Mouse (Mus musculus): ENCODE measurements around the gene Gm49776.

The Gm49776 gene

DNA sequence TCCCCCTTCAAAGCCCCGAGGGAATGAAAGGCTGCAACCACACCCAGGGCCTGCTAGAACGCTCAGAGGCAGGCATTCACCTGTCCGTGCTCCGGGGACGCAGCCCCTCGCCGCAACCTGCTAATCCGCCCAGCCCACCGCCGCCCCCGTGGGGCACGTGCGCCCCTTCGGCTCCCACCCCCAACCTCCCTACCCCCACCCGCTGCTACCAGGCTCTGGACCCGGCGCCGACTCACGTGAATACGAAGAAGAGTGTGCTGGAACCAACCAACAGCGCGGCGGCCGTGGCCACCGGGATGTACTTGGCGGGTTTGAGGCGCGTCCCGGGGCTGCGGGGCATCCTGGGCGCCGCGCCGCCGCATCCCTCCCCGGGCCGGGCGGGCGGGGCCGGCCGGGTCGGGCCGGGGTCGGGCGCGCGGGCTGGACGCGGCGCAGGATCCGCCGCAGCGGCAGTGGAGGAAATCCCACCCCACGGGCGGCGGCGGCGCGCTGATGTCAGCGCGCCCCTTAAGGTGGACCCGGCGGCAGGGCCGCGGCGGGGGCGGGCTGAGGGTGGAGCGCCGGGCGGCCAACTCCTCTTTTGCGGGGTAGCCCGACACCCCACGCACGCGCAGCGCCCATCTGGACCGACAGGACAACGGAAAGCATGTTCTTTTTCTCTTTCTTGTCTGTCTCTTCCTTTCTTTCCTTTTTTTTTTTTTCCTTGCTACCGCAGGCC, 23.3 kb downstream of the Gm49776 start, which contains the start of gene Zdhhc8:
TSS of gene Zdhhc8 (minus strand) at position 466 of the 718 bp plus-strand sequence.
- DNase-seq (ENCODE audit: low read depth, low spot score), result peak; percentile 68

DNA sequence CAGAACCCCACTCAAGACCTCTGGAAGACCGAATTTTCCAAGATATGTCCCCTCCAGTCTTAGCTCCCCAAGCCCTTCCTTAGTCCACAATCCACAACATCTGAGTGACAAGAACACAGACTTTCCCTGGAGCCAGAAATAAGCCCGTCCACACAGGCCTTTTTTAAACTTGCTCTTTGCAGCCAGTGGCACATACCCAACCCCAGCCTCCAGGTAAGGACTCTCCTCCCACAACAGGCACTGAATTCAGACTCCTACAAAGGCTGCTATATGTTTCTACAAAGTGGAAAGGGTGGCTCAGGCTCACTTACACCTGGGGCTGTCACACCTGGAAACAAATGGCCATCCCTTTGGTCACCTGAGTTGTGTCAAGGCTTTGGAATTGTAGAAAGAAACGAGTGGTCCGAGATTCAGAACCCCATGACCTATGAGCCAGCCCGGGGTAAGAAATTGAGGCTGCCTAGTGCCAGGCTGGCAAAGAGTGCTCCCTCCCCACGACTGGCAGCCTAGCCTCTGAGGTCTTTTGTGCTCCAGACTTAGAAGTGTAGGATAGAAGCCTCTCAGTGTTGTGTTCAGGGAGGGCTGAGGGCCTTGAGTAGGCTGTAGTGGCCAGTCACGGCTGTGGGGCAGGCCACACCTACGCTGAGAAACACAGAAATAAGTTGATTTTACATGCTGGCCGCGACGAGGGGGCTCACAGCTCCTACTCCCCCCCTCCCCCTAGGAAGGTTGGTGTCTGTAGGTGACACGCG, 24.0 kb downstream of the Gm49776 start:
- DNase-seq (ENCODE audit: low read depth, low spot score), result no peak

DNA sequence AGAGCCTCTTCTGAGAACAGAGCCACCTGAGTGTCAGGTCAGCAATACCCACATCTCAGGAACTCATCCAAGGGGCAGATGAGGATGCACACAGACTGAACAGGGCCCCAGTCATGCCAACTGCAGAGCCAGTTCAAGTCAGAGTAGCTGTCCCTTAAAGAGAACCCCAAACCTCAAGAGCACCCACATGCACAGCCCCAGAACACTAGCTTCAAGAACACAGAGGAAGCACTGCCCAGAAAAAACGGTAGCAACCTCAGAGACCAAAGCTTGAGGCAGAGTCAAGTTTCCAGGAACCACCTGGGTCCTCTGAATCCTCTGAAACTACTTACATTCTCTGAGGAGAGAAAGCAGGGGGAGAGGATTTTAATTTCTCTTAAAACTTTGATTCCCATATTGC, 24.7 kb downstream of the Gm49776 start:
- DNase-seq (ENCODE audit: low read depth, low spot score), result no peak

DNA sequence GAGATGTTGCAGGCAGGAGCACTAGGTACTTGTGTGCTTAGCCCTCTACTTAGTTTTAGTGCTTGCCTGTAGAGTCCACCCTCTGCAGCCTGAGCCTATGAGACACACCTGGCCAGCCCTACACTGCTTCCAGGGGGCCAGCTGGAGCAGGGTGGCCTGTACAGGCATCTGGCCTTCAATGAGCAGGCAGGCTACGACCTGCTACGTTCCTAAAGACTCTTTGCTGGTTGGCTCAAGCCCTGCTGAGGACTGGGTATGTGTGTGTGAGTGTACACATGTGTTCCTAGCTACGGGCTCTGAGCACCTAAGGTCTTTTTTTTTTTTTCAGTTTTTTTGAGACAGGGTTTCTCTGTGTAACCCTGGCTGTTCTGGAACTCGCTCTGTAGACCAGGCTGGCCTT, 26.7 kb downstream of the Gm49776 start:
- DNase-seq (ENCODE audit: low read depth, low spot score), result no peak

DNA sequence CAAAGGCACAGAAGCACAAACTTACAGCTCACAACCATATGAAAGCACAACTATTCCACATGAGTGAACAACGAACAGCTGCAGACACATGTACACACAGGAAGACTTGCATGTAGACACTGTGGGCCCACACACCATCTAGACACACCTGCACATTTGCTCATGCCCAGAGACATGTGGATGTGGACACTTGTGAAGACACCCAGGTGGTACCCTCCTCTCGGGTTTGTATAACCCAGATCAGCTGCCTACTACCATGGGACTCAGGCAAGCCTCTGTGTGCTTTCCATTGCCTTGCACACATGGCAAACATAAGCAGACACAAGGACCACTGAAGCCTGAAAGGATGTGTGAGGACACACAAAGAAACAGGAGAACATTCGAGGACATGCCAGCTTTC, 27.1 kb downstream of the Gm49776 start:
- DNase-seq (ENCODE audit: low read depth, low spot score), result no peak

DNA sequence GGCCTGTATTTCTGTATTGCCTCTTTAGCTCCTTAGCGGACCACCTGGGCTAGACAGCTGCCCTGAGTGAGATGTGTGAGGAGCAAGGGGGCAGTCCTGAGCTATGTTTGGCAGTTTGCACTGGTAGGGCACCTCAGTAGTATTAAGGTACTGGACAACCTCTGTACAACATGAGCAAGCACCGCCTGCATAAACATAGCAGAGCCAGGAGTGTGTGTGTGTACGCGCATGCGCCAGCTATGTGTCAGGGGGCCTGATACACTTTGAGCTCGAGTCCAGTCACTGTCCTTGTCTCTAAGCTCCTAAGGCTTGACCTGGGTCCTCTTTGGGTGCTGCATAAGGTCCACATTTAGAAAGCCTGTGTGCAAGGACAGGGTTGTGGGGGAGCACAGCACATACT, 27.5 kb downstream of the Gm49776 start:
- DNase-seq (ENCODE audit: low read depth, low spot score), result no peak

DNA sequence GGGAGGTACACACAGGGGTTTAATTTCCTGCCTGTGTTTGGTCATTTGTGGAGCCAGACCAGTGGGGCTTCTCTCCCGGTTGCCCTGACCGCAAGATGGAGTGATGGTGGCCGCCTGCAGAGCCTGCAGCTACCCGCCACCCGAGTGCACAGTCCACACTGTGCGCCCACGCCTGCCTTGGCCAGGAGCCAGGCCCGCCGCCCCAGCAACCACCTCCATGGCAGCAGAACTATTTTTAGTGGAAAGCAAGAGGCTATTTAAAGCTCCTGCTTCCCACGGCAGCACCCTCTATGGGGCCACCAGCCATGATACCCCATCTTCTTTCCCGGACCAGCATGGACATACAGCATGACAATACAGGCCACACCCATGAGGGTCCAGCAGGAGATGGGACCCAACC, 28.5 kb downstream of the Gm49776 start:
- DNase-seq (ENCODE audit: low read depth, low spot score), result no peak

DNA sequence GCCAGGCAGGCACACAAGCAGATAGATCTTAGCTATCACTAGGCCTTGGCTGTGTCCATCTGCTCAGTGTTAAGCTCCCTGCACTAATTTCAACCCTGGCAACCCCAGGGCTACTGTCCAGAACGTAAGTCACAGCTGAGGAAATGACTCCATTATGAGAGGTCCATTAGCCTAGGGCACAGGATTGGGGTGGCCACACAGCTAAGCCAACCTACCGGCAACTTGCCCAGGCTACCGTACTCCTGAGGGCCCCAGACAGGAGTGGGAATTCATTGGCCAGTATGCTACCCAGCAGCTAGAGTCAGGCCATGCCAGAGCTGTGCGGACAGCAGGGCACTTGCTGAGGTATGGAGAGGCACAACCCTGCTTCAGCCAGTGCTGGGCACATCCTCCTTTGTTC, 29.3 kb downstream of the Gm49776 start:
- DNase-seq (ENCODE audit: low read depth, low spot score), result no peak

DNA sequence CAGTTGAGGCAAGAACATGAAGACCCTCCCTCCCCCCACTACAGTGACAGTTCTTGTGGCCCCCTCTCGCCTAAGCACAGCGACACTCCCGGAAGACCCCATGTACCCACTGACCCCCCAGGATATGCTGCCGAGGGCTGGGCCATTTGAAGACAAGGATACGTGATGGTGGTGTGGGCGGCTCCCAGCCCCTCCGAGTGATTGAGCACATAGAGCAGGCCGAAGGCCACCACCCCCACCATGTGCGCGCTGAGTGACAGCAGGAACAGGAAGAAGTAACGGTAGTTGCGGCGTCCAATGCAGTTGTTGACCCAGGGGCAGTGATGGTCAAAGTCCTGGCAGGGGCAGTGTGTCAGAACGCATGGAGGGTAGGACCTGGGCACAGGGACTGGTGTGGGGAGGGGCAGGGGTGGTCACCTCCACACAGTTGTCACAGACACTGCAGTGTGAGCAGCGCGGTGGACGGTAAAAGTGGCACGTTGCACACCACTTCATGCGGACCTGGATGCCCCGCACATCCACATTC, 30.2 kb downstream of the Gm49776 start:
- no peak for DNase-seq (ENCODE audit: low read depth, low spot score)

DNA sequence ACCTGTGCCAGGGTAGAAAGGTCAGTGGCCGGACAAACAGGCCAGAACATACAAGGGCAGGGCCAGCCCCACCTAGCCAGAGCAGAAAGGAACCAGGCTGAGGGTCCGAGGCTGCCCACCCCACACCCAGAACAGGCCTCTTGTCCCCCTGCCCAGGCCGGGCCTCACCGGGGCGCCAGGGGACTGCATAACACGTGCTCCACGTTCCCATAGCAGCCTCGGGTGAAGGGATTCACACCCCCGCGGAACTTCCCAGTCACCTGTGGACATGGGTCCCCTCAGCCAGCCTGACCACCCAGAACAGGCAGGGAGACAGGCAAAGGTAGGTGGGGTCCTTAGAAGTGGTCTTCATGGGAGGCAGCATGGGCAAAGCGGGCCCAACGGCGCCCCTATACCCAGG, 30.9 kb downstream of the Gm49776 start:
- no peak for DNase-seq (ENCODE audit: low read depth, low spot score)

DNA sequence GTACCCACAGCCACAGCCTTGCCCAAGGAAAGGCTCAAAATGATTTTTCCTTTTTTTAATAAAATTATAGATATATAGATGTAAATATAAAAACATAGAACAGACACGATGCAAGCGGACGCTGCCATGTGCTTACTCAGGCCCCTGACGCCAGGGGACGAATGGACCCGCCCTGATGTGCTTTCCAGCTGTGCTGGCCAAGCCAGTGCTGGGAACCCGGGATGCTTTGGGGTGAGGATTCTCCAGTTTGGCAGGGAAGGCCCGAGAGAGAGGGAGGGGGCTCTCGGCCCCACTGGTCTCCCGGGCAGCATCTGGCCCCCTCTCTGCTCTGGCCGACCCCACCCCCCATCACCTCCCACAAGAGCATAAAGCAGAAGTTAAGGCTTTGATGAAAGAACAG, 35.9 kb downstream of the Gm49776 start:
- DNase-seq (ENCODE audit: low read depth, low spot score), result no peak

DNA sequence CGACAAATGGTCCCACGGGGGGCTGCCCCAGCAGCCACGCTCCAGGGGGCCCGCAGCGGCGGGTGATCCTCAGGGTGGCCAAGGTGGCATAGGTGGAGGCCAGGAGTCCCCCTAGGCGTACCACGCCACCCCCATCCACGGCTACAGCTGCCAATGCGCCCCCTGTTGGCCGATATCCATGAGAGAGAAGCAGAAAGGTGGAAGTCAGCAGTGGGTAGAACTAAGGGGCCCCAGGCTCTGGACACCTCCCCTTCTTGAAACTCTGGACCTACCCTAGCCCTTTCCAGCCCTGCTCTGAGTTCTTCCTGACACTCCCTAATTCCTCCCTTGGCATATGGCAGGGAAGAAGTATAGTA, 36.6 kb downstream of the Gm49776 start:
- no peak for DNase-seq (ENCODE audit: low read depth, low spot score)

DNA sequence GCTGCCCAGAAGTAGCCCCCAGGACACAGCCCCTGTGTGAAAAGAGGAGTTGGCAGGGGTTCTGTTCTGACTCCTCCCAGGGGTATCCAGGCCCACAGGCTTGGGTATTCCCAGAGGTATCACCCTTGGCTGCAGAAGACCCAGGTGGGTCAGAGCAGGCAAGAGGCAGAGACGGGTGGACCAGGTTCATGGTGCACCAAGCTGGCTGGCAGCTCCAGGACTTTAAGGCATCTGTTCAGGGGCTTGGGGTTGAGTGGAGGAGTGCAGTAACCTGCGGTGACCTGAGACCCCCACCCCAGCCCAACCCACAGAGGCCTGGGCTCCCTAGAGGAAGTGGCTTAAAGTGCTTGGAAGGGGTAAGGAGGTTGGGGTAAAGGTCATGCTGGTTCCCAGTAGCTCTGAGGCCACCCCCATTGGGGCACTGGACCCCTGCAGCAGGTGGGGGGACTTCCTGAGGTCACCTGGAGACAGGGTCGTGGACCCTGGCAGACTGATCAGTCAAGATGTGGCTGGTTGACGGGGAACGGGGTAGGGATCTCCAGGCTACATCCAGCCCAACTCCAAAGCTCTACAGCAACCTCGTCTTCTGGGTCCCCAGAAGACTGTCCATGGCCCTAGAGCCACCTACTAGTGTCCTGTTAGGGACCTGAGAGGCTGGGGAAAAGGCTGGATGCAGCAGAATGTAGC, 37.1 kb downstream of the Gm49776 start:
- DNase-seq (ENCODE audit: low read depth, low spot score), result no peak

DNA sequence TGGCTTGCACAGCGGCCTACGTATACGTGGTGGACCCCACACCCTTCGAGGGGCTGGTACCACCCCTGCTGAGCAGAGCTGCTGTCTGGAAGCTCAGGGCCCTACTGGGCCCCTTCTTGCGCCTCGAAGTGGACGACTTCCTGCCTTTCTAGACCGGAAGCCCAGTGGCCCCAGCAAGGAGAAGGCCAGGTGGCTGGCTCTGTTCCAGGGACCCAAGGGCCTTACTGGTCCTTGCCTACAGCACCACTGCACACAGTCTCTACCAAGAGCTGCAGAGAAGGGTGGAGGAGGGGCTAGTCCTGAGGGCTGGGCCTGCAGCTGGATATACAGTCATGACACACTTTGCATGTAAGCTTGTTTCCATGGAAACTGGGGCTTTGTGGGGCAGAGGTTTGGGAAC, 38.1 kb downstream of the Gm49776 start:
- no peak for DNase-seq (ENCODE audit: low read depth, low spot score)

DNA sequence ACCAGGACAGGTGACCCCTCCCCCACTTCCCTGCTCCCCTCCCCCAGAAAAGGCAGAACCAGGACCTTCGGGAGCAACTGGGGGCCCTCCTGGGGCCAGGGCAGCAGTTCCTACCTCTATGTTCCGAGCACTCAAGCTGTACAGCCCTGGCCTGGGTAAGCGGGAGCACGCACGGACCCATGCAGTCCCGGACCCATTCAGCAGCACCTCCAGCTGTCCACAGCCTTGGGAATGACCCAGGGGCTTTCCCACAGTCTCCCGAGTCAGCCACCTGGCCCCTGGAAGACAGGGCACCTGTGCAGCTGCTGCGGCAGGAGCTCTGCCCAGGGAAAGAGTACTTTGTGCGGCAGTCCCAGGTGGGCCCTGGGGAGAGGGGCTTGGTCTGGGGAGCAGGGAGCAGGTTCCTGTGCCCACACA, 39.5 kb downstream of the Gm49776 start:
- DNase-seq (ENCODE audit: low read depth, low spot score), result no peak

DNA sequence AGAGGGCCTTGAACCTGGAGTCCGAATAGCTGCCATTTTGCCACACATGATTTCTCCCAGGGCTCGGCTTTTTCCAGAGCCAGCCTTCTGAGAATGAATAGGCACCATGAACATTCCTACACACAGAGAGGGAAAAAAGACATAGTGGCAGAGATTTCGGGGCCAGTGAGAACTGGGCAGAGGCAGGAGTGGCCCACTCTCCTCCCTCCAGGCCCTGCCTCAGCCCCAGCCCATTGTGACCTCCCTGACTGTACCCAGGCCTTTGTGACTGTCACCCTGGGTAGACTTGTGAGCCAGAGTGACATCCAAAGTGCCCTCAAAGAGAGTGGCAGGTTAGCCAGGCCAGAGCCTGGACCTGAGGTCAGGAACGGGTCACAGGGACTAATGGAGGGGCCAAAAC, 40.5 kb downstream of the Gm49776 start, which contains the start of gene Ccdc188:
TSS of gene Ccdc188 (plus strand) at position 301 of the 400 bp plus-strand sequence.
- no peak for DNase-seq (ENCODE audit: low read depth, low spot score)

DNA sequence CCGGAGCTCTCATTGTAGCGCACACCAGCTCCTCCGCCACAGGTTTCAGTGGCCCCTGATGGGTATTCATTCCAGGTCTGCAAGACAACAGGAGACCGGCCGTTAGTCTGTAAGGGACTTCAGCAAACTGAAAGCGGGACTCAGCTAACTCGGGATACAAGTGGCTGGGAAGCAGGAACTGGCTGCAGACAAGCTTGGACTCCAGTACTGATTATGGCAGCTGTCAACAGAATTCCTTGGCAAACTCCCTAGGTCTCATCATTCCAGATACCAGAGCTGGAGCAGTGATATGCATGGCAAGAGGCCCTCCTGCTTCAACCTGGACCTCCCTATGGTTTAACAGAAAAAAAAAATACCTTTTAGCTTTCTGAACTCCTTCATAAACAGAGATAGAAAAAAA, 43.3 kb downstream of the Gm49776 start:
- DNase-seq (ENCODE audit: low read depth, low spot score), result no peak

DNA sequence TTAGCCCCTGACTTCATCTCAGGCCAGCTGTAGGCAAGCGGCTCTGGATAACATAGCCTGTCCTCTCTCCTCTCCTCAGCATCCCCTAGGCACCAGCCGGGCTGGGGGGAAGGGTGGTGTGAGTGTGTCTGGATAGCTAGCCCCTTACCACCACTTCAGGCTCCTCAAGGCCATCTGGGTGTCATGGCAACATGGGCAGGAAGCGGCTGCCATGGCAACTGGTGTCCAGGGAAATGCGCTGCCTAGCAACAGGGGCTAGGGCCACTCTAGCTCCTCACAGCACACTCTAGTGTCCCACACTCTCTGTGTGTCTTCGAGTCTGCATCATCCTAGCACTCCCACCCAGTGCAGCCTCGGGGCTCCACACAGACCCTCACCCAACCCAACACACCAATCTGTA, 44.4 kb downstream of the Gm49776 start:
- DNase-seq (ENCODE audit: low read depth, low spot score), result peak; percentile 75

DNA sequence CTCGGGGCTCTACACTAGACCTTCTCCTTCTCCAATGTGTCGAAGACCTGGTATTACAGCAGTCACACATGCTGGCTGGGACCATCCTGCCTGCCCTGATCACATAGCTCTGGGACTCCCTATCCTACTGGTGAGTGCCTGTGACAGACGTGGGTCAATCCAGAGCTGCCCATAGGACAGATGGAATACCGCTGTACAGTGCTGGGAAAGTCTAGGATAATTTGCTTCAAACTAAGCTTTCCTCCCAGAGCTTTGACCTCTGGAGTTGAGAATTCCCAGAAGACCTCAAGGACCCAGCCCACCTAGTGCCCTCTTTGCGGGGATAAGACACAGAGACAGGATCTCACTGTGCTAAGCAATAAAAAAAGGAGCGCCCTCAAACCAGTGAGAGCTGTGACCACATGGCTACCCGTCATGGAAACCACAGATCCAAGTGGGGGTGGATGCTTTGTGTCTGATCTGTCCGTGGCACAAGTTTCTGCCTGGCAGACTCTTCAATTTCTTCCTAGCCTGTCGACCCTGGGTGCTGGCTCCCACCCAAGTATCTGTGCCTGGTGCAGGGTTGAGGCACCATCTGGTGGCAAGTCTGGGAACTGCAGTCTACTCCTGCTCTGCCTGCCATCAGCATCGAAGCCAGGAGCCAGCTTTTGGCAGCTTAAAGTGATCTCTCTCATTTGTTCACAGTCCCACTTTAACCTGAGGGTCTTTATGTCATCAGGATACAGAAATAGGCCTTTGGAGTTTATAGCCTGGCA, 46.5 kb downstream of the Gm49776 start:
- DNase-seq (ENCODE audit: low read depth, low spot score), result peak; percentile 55

DNA sequence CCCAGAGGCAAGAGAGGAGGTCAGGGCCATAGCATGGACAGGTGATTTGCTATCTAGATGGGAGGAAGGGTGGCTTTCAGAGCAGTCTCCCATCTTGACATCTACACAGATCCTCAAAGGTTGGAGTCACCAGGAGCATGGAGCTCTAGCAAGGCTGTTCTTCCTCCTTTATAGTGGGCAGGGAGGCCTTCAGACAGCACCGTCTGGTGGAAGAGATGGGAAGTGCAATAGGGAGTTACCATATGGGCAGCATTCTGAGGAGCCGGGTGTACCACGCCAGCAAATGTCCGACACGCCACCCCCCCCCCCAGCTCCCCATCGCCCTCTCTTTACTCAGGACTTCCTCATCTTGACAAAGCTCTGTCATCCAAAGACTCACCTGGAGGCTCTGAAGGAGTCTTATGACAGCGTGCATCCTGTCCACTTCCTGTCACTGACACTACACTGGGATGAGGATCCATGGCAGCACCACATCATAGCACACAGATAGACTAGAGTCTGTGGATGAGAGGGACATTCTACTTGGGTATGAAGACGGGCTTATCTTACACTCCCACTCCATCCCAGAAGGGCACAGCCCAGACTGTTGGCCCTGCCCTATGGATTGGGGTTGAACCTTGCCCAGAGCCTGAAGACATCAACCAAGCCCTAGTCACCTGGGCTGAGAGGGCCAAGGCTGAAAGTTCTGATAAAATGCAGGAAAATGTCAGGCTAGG, 47.3 kb downstream of the Gm49776 start:
- no peak for DNase-seq (ENCODE audit: low read depth, low spot score)
